Mouse (Mus musculus) forebrain, embryonic 12.5 days (tissue): Measurements from ENCODE around the gene Olfr653. TPM values are rescaled to one million over a fixed set of nuclear protein-coding genes. Genes with fewer than 3 reads are reported as not detected.

Experiments used
- polyA plus RNA-seq: library from polyadenylated mRNA; unstranded; fragments of >200 nt; fragmentation: Nextera tagmentation; extraction: Ambion mirVana; gene quantifications from 2 replicates; pipeline ENCODE4 v1.2.1, GENCODE M21; 2016

Gene Olfr653
- polyA plus RNA-seq, 1 experiment from 2014 or later: not detected

Other genes with a start within 250 kb of the Olfr653 start
- gene Trim34b, start 247.8 kb upstream of the Olfr653 start, polyA plus RNA-seq: not detected in 2 replicates
- gene Trim12c, start 224.0 kb upstream of the Olfr653 start, polyA plus RNA-seq: 0.55 and 0.83 TPM in 2 replicates
- not detected in 2 replicates for gene Trim30b, start 207.4 kb upstream of the Olfr653 start, polyA plus RNA-seq
- gene Trim30c, start 176.5 kb upstream of the Olfr653 start, polyA plus RNA-seq: not detected in 2 replicates
- gene Trim30a, start 112.1 kb upstream of the Olfr653 start, polyA plus RNA-seq: 0.40 and 0.52 TPM in 2 replicates
- gene Trim30d, start 69.5 kb upstream of the Olfr653 start, polyA plus RNA-seq: 0.05 and 0.29 TPM in 2 replicates
- not detected in 2 replicates for gene Olfr651, start 27.2 kb upstream of the Olfr653 start, polyA plus RNA-seq
- not detected in 2 replicates for gene Olfr652, start 16.4 kb upstream of the Olfr653 start, polyA plus RNA-seq
- gene Olfr654, start 9.7 kb downstream of the Olfr653 start, polyA plus RNA-seq: not detected in 2 replicates
- gene Olfr655, start 24.5 kb downstream of the Olfr653 start, polyA plus RNA-seq: not detected in 2 replicates
- gene Olfr656, start 36.6 kb downstream of the Olfr653 start, polyA plus RNA-seq: not detected in 2 replicates
- not detected in 2 replicates for gene Olfr657, start 47.5 kb downstream of the Olfr653 start, polyA plus RNA-seq
- gene Olfr658, start 70.0 kb downstream of the Olfr653 start, polyA plus RNA-seq: 0.06 TPM in 1 of 2 replicates, not detected in the other
- not detected in 2 replicates for gene Olfr659, start 89.4 kb downstream of the Olfr653 start, polyA plus RNA-seq
- gene Olfr661, start 109.2 kb downstream of the Olfr653 start, polyA plus RNA-seq: not detected in 2 replicates
- gene Usp17le, start 200.2 kb downstream of the Olfr653 start, polyA plus RNA-seq: not detected in 2 replicates